Mouse (Mus musculus) neural tube, embryonic 15.5 days (tissue): ENCODE measurements around the gene H2-DMa. TPM values are rescaled to one million over a fixed set of nuclear protein-coding genes. Genes with fewer than 3 reads are reported as not detected.
"Not testable (repeated sequence)": the region's sequence is repeated elsewhere in the genome, so short reads cannot be mapped to it uniquely, and the experiment has no call there.

Experiments used
- ATAC-seq: fragments of 200-750 bp; cut with Nextera tagmentation; 2 replicates; pipeline ENCODE4 v1.8.0; 2017; ENCODE audit warnings: mild to moderate bottlenecking, moderate TSS enrichment, moderate library complexity; ENCODE audit not compliant: low FRiP score
- H3K27ac ChIP-seq: fragments of 300-500 bp; sonication (generic); replicated peaks from 2 replicates; pipeline ENCODE4 v1.5.1; 2015; ENCODE audit warnings: mild to moderate bottlenecking, inconsistent platforms
- H3K27me3 ChIP-seq: fragments of 300-500 bp; sonication (generic); replicated peaks from 2 replicates; pipeline ENCODE4 v1.6.1; 2015; ENCODE audit warnings: inconsistent platforms
- H3K36me3 ChIP-seq: fragments of 300-500 bp; sonication (generic); 2 replicates; pipeline ENCODE4 v1.6.1; 2015; ENCODE audit warnings: inconsistent platforms
- H3K4me1 ChIP-seq: fragments of 300-500 bp; sonication (generic); 2 replicates; pipeline ENCODE4 v1.6.1; 2015; ENCODE audit warnings: inconsistent platforms
- H3K4me2 ChIP-seq: fragments of 300-500 bp; sonication (generic); 2 replicates; pipeline ENCODE4 v1.6.1; 2015; ENCODE audit warnings: inconsistent platforms, mild to moderate bottlenecking, moderate library complexity
- H3K4me3 ChIP-seq: fragments of 300-500 bp; sonication (generic); replicated peaks from 2 replicates; pipeline ENCODE4 v1.5.1; 2015; ENCODE audit warnings: mild to moderate bottlenecking, inconsistent platforms
- H3K9ac ChIP-seq: fragments of 300-500 bp; sonication (generic); replicated peaks from 2 replicates; pipeline ENCODE4 v1.6.1; 2015; ENCODE audit warnings: mild to moderate bottlenecking, inconsistent platforms
- H3K9me3 ChIP-seq: fragments of 300-500 bp; sonication (generic); replicated peaks from 2 replicates; pipeline ENCODE4 v1.6.1; 2016; ENCODE audit warnings: inconsistent platforms
- WGBS: fragments of 180-500 bp; shearing (Covaris S2); methylation state at CpG from one replicate; pipeline ENCODE4 v1.1.7; 2015; ENCODE audit warnings: mixed read lengths; 5-methylcytosine and 5-hydroxymethylcytosine counted together
- polyA plus RNA-seq: library from polyadenylated mRNA; unstranded; fragments of >200 nt; fragmentation: Nextera tagmentation; extraction: Ambion mirVana; gene quantifications from 2 replicates; pipeline ENCODE4 v1.2.1, GENCODE M21; 2015

Gene H2-DMa
- polyA plus RNA-seq, 1 experiment from 2014 or later, result 19.8 TPM

DNA sequence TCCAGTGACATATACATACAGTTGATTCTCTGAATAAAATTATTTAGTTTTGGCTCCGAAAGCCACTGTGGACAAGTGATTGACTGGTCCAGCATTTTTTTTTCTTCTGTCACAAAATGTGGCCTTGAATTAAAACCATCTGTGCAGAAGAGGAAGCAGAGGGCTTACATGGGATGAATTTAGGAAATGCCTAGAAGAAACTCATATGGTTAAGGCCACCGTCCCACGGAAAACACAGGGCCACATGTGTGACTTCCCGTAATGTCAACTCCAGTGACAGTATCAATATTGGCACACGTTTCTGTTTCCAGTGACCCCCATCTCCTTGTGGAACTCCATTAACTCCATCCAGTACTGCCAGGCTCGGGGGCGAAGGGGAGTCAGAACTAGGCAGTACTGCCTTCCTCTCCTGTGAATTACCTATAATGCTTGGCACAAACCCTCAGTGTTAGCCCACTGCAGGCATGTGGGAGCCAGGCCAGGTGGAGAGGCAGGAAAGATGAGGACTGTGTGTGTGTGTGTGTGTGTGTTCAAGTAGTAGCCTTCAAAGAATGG is 23.2 kb downstream of the H2-DMa start:
- Histone ChIP-seq H3K36me3 (no peaks in the 10 kb centered on the region), H3K27me3 (peaks cover 40% of the 10 kb centered on the region), H3K4me2 (no peak overlapping the region), H3K4me1 (peaks cover 13% of the 10 kb centered on the region), H3K9ac (no peak overlapping the region), H3K9me3 (no peaks in the 10 kb centered on the region), H3K27ac (no peak overlapping the region), H3K4me3 (no peak overlapping the region)
- WGBS, result 89% methylated on average over 7 of the region's 7 CpGs
- no peak for ATAC-seq

- peaks cover 13% of the 10 kb centered on the region for H3K4me1 ChIP-seq
- no peaks in the 10 kb centered on the region for H3K36me3 ChIP-seq
- H3K27me3 ChIP-seq, result peaks cover 35% of the 10 kb centered on the region
- no peak within 1 kb of the TSS for H3K9ac ChIP-seq
- ATAC-seq, result no peak
- 43% methylated on average over 7 of the region's 7 CpGs for WGBS
- no peak within 1 kb of the TSS for H3K4me3 ChIP-seq
- no peaks in the 10 kb centered on the region for H3K9me3 ChIP-seq
- H3K4me2 ChIP-seq, result no peak within 1 kb of the TSS
- no peak within 1 kb of the TSS for H3K27ac ChIP-seq
Observed at GRCm38 (mm10) chr17:34143033-34143432, 23.7 kb downstream of the H2-DMa start, which contains the start of gene H2-DMb2. Gene H2-DMb2, plus strand, starts transcription at chr17:34143307.

- no peaks in the 10 kb centered on the region for H3K36me3 ChIP-seq
- H3K27ac ChIP-seq, result no peak overlapping the region
- H3K27me3 ChIP-seq, result peaks cover 31% of the 10 kb centered on the region
- WGBS, result 72% methylated on average over 5 of the region's 5 CpGs
- peaks cover 13% of the 10 kb centered on the region for H3K4me1 ChIP-seq
- H3K4me3 ChIP-seq, result no peak overlapping the region
- H3K4me2 ChIP-seq, result no peak overlapping the region
- H3K9me3 ChIP-seq, result no peaks in the 10 kb centered on the region
- no peak overlapping the region for H3K9ac ChIP-seq
- no peak for ATAC-seq
Observed at GRCm38 (mm10) chr17:34143461-34143860, 24.1 kb downstream of the H2-DMa start.

DNA sequence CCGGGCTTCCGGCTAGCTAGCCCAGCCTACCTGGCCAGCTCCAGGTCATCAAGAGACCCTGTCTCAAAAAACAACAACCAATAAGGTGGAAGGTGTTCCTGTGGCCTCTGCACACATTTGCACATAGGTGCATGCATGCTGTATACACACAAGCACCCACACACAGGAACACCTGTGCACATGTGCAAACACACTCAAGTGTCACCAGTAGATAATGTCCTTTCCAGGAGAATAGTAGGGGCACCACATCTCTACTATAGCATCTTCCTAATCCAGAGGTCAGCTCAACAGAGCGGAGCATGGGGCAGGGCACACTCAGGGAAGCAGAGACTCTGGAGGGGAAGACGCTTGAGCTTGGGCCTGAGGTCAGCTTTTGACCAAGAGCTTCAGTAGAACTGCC is 24.9 kb downstream of the H2-DMa start:
- H3K9me3 ChIP-seq, H3K4me2 ChIP-seq, H3K9ac ChIP-seq, ATAC-seq, H3K27ac ChIP-seq, H3K4me3 ChIP-seq, H3K36me3 ChIP-seq: not testable (repeated sequence)
- 86% methylated on average over 4 of the region's 4 CpGs for WGBS
- Histone ChIP-seq H3K27me3 (peaks cover 23% of the 10 kb centered on the region), H3K4me1 (peaks cover 10% of the 10 kb centered on the region)

GRCm38 (mm10) chr17:34144960-34145371 is 25.6 kb downstream of the H2-DMa start:
- no peak overlapping the region for H3K27ac ChIP-seq
- no peak overlapping the region for H3K4me3 ChIP-seq
- ATAC-seq, result no peak
- no peaks in the 10 kb centered on the region for H3K9me3 ChIP-seq
- peaks cover 16% of the 10 kb centered on the region for H3K27me3 ChIP-seq
- no peak overlapping the region for H3K9ac ChIP-seq
- H3K4me2 ChIP-seq, result no peak overlapping the region
- 70% methylated on average over 3 of the region's 3 CpGs for WGBS
- peaks cover 3% of the 10 kb centered on the region for H3K4me1 ChIP-seq
- H3K36me3 ChIP-seq, result no peaks in the 10 kb centered on the region

- WGBS, result 73% methylated on average over 4 of the region's 4 CpGs
- no peak within 1 kb of the TSS for H3K4me3 ChIP-seq
- no peaks in the 10 kb centered on the region for H3K4me1 ChIP-seq
- H3K27ac ChIP-seq, result no peak within 1 kb of the TSS
- no peak within 1 kb of the TSS for H3K4me2 ChIP-seq
- H3K9me3 ChIP-seq, result no peaks in the 10 kb centered on the region
- no peak within 1 kb of the TSS for H3K9ac ChIP-seq
- no peaks in the 10 kb centered on the region for H3K36me3 ChIP-seq
- H3K27me3 ChIP-seq, result no peaks in the 10 kb centered on the region
- ATAC-seq, result no peak
Observed at GRCm38 (mm10) chr17:34152923-34153322, 33.6 kb downstream of the H2-DMa start, which contains the start of gene H2-DMb1. Gene H2-DMb1, plus strand, starts transcription at chr17:34153072.

- Histone ChIP-seq H3K4me2 (no peak overlapping the region), H3K27me3 (no peaks in the 10 kb centered on the region), H3K9ac (no peak overlapping the region), H3K9me3 (no peaks in the 10 kb centered on the region; the same call in 1 of the 2 replicates), H3K36me3 (no peaks in the 10 kb centered on the region), H3K4me3 (no peak overlapping the region), H3K4me1 (no peaks in the 10 kb centered on the region), H3K27ac (no peak overlapping the region)
- WGBS, result 61% methylated on average over 5 of the region's 5 CpGs
- no peak for ATAC-seq
Observed at GRCm38 (mm10) chr17:34155534-34155933, 36.2 kb downstream of the H2-DMa start.

- Histone ChIP-seq H3K4me2 (no peak overlapping the region), H3K36me3 (no peaks in the 10 kb centered on the region), H3K9me3 (no peaks in the 10 kb centered on the region; the same call in 1 of the 2 replicates), H3K27ac (no peak overlapping the region), H3K4me3 (no peak overlapping the region), H3K4me1 (no peaks in the 10 kb centered on the region), H3K9ac (no peak overlapping the region), H3K27me3 (no peaks in the 10 kb centered on the region)
- no peak for ATAC-seq
- WGBS, result 50% methylated on average over 9 of the region's 9 CpGs
Observed at GRCm38 (mm10) chr17:34164202-34164895, 45.0 kb downstream of the H2-DMa start.

GRCm38 (mm10) chr17:34165033-34165730 is 45.8 kb downstream of the H2-DMa start:
- WGBS, result 82% methylated on average over 6 of the region's 6 CpGs
- H3K9ac ChIP-seq, result no peak overlapping the region
- H3K27me3 ChIP-seq, result no peaks in the 10 kb centered on the region
- H3K4me1 ChIP-seq, result no peaks in the 10 kb centered on the region
- no peaks in the 10 kb centered on the region; the same call in 1 of the 2 replicates for H3K9me3 ChIP-seq
- no peak for ATAC-seq
- no peak overlapping the region for H3K27ac ChIP-seq
- no peak overlapping the region for H3K4me3 ChIP-seq
- H3K4me2 ChIP-seq, result no peak overlapping the region
- no peaks in the 10 kb centered on the region for H3K36me3 ChIP-seq

GRCm38 (mm10) chr17:34169279-34169678 is 49.9 kb downstream of the H2-DMa start:
- Histone ChIP-seq H3K9ac (no peak overlapping the region), H3K4me3 (no peak overlapping the region), H3K4me1 (no peaks in the 10 kb centered on the region), H3K4me2 (no peak overlapping the region), H3K9me3 (no peaks in the 10 kb centered on the region), H3K36me3 (no peaks in the 10 kb centered on the region), H3K27me3 (no peaks in the 10 kb centered on the region; the same call in 1 of the 2 replicates), H3K27ac (no peak overlapping the region)
- no peak for ATAC-seq
- WGBS, result 0% methylated on average over 2 of the region's 2 CpGs

DNA sequence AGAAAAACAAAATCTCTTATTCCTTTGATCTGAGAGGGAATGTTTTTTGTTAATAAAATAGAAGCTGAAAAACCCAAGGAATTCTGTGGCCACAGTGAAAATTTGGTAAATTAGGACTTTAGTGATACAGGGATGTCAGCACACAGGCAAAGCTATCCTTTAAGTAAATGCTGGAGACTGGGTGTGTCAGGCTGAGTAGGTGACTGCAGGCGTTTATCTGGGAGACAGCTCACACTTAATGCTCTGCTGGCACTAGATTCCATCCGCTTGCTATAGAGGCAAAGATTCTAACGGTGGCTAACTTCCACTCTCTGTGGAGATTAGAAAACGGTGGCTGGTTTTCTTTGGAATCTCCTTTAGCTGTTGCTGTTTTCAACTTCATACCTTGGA is 51.1 kb downstream of the H2-DMa start:
- WGBS, result 31% methylated on average over 4 of the region's 4 CpGs
- ATAC-seq, result no peak

More for the DNA sequence above, 51.1 kb downstream of the H2-DMa start:
- no peaks in the 10 kb centered on the region for H3K9me3 ChIP-seq
- no peak overlapping the region for H3K4me2 ChIP-seq
- H3K4me1 ChIP-seq, result no peaks in the 10 kb centered on the region
- H3K36me3 ChIP-seq, result no peaks in the 10 kb centered on the region
- H3K9ac ChIP-seq, result no peak overlapping the region
- no peak overlapping the region for H3K4me3 ChIP-seq
- H3K27me3 ChIP-seq, result peaks cover 3% of the 10 kb centered on the region; the same call in 1 of the 2 replicates
- H3K27ac ChIP-seq, result no peak overlapping the region
